Mouse (Mus musculus) CD4-positive, CD25-positive, alpha-beta regulatory T cell, adult 2 months (primary cell): ENCODE measurements around the gene Cenpm.

Source experiments
- DNase-seq: peaks from one replicate; pipeline ENCODE4 v3.0.0-alpha.2; 2012; ENCODE audit warnings: low read depth, low spot score

Gene Cenpm

GRCm38 (mm10) chr15:82215332-82216046, 29.1 kb downstream of the Cenpm start:
- no peak for DNase-seq

- DNase-seq = no peak
These were observed 31.3 kb downstream of the Cenpm start for GRCm38 (mm10) chr15:82213222-82213621.

GRCm38 (mm10) chr15:82212752-82213063, 31.8 kb downstream of the Cenpm start, which contains the start of gene Shisa8:
Shisa8 (minus strand) TSS chr15:82212815.
- DNase-seq = no peak

GRCm38 (mm10) chr15:82211911-82212751, 32.4 kb downstream of the Cenpm start:
- DNase-seq = peak; percentile 20

GRCm38 (mm10) chr15:82211281-82211680, 33.3 kb downstream of the Cenpm start:
- DNase-seq = no peak

- no peak for DNase-seq
These were observed 33.7 kb downstream of the Cenpm start for GRCm38 (mm10) chr15:82210801-82211200.

GRCm38 (mm10) chr15:82209295-82210050, 35.1 kb downstream of the Cenpm start:
- no peak for DNase-seq

- no peak for DNase-seq
These were observed 36.2 kb downstream of the Cenpm start for GRCm38 (mm10) chr15:82208307-82208706.

- DNase-seq = no peak
These were observed 36.9 kb downstream of the Cenpm start for GRCm38 (mm10) chr15:82207504-82208219.

GRCm38 (mm10) chr15:82207105-82207459, 37.5 kb downstream of the Cenpm start:
- no peak for DNase-seq

- DNase-seq = no peak
These were observed 38.0 kb downstream of the Cenpm start for GRCm38 (mm10) chr15:82206365-82207104.

- no peak for DNase-seq
These were observed 39.7 kb downstream of the Cenpm start for GRCm38 (mm10) chr15:82204680-82205371.

GRCm38 (mm10) chr15:82203611-82204351, 40.8 kb downstream of the Cenpm start:
- no peak for DNase-seq

GRCm38 (mm10) chr15:82203090-82203489, 41.5 kb downstream of the Cenpm start:
- DNase-seq = no peak

GRCm38 (mm10) chr15:82202086-82202485, 42.5 kb downstream of the Cenpm start:
- no peak for DNase-seq

- DNase-seq = no peak
These were observed 45.0 kb downstream of the Cenpm start for GRCm38 (mm10) chr15:82199546-82199945.

- no peak for DNase-seq
These were observed 46.2 kb downstream of the Cenpm start for GRCm38 (mm10) chr15:82198342-82198741.

- no peak for DNase-seq
These were observed 46.6 kb downstream of the Cenpm start for GRCm38 (mm10) chr15:82197937-82198336.

GRCm38 (mm10) chr15:82197246-82197750, 47.2 kb downstream of the Cenpm start:
- no peak for DNase-seq
